Mouse (Mus musculus): ENCODE results near the gene Gm28363. TPM values are rescaled to one million over a fixed set of nuclear protein-coding genes. Genes with fewer than 3 reads are reported as not detected.
"Not testable (repeated sequence)": the region's sequence is repeated elsewhere in the genome, so short reads cannot be mapped to it uniquely, and the experiment has no call there.

Gene Gm28363
- polyA plus RNA-seq (2015; fragmentation: Nextera tagmentation; extraction: Ambion mirVana), result not detected in 2 replicates

DNA sequence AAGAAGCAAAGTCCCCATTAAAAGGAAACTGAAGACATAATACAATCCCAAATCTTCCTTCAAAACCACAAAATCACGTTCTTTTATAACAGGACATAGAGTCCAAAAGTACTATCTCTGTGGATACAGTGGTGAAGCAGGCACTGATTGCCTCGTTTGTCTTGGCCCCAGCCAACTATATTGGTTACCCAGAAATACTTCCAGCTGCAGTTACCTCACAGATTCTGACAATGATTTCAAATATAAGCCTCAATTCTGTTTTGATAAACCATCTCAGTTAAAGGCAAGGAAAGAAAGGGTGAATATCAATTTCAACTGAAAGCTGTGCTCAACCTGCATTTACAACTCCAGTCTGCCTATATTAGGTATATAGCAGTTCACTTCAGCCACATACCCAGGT is at the start of gene Gm28363:
Gene Gm28363 (plus strand): TSS at position 301 of the 400 bp plus-strand sequence.
- not testable (repeated sequence) for H3K27ac ChIP-seq (replicated peaks); ATAC-seq (ENCODE audit: low FRiP score, low TSS enrichment); DNase-seq (ENCODE audit: low spot score); H3K9me3 ChIP-seq (ENCODE audit: control insufficient read depth, low read length); H3K4me1 ChIP-seq (replicated peaks; ENCODE audit: control insufficient read depth, insufficient read depth); H3K9ac ChIP-seq (ENCODE audit: low read length); H3K4me3 ChIP-seq (ENCODE audit: low read depth, low read length); H3K36me3 ChIP-seq (ENCODE audit: control insufficient read depth, insufficient read depth, low read length); H3K27me3 ChIP-seq (ENCODE audit: control insufficient read depth, insufficient read depth, low read length); H3K4me2 ChIP-seq (replicated peaks; ENCODE audit: low read depth)
- 61% methylated on average over 2 of the region's 2 CpGs for WGBS

DNA sequence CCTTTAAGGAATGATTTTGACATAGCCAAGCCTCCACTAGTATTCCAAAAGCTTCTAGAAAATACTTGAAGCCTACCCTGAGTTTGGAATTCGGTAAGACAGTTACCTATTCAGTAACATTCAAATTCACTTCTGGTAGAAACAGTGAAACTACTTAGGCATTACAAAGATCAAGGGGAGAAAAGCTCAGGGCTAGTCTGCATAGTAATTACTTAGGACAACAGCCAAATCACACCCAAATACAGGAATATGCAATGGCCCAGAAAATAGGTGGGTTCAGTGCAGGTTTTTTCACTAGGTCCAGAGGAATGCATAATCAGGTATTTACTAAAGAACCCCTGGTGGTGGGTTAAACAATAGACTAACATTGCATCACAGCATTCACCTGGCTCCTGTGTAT is 46.7 kb upstream of the Gm28363 start:
- not testable (repeated sequence) for H3K4me1 ChIP-seq (replicated peaks; ENCODE audit: control insufficient read depth, insufficient read depth); H3K27ac ChIP-seq (replicated peaks); H3K4me3 ChIP-seq (ENCODE audit: low read depth, low read length); H3K9ac ChIP-seq (ENCODE audit: low read length); H3K9me3 ChIP-seq (ENCODE audit: control insufficient read depth, low read length); H3K4me2 ChIP-seq (replicated peaks; ENCODE audit: low read depth); H3K36me3 ChIP-seq (ENCODE audit: control insufficient read depth, insufficient read depth, low read length); DNase-seq (ENCODE audit: low spot score); ATAC-seq (ENCODE audit: low FRiP score, low TSS enrichment); H3K27me3 ChIP-seq (ENCODE audit: control insufficient read depth, insufficient read depth, low read length)
- WGBS, result 57% methylated on average over 1 of the region's 1 CpGs

Other genes starting within 250 kb of the Gm28363 start
- not detected in 2 replicates for gene B020011L13Rik, start 84.0 kb downstream of the Gm28363 start, polyA plus RNA-seq (2015; fragmentation: Nextera tagmentation; extraction: Ambion mirVana)
- gene Gm28360, start 132.9 kb downstream of the Gm28363 start, polyA plus RNA-seq (2015; fragmentation: Nextera tagmentation; extraction: Ambion mirVana), result not detected in 2 replicates
- not detected in 2 replicates for gene Gm28168, start 230.9 kb downstream of the Gm28363 start, polyA plus RNA-seq (2015; fragmentation: Nextera tagmentation; extraction: Ambion mirVana)

All from stomach, postnatal 0 days (tissue).